Mouse (Mus musculus): ENCODE measurements at regions not wholly inside any gene's neighbourhood (a gene's known extent, or its start where the extent isn't known, plus 50 kb on each side); places are given as distances from the start of the nearest gene placed in this dataset.

DNA sequence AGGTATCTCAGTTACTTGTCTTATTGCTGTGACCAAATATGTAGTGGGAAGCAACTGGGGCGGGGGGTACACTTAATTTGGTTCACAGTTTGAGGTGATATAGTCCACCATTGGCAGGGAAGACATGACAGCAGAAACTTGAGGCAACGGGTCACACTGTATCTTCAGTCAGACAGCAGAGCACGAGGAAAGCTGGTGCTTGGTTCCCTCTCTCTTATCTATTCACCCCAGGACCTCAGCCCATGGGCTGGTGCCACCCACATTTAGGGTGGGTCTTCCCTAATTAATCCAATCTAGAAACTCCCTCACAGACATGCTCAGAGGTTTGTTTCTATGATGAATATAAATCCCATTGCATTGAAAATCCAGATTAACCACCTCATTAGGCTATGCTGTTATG is 56.5 kb downstream of the Otud1 start:
- Histone ChIP-seq H3K4me3 (ENCODE audit: insufficient read depth, low read length) (no peak overlapping the region), H3K4me1 (ENCODE audit: control insufficient read depth, insufficient read depth, low read length) (0 out of 2 replicates have a peak, but pooled peaks cover 2% of the 10 kb centered on the region), H3K27ac (ENCODE audit: insufficient read depth, low read depth, low read length) (no peak overlapping the region)
- no peak for TF ChIP-seq POLR2A (IDR thresholded peaks at IDR 0.05; ENCODE audit: borderline replicate concordance, low read depth, low read length)
- TF ChIP-seq CTCF (IDR thresholded peaks at IDR 0.05; ENCODE audit: low read depth, low read length): no peak

DNA sequence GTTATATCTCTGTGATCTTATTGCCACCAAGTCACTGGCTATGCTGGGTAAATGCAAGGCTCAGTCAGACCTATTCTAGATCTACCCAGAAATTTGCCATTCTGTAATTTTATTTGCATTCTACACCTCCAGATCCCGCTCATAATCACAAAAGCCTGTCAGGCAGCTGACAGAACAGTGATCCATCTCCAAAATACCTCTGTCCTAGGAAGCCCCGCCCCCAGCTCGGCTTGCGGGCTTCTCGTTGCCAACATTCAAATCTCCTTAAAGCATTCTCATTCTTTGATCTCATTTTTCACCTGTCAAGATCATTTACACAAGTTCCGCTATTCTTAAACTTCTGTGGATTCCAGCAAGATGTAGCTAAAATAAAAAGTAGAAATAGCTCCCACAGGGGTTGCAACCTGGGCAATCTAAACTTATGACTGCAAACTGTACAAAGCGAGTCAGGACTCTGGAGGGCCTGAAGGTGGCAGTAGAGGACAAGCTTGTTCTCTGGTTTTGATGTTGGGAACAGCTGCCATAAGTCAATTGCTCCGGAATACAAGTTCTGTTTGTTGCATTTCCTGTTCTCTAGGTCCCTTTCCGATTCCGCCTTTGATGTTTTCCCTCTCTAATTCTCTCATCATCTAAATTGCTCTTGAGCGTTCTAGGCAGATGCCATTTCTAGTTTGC is 58.1 kb downstream of the Otud1 start:
- Histone ChIP-seq H3K4me3 (ENCODE audit: insufficient read depth, low read length) (no peak overlapping the region), H3K27ac (ENCODE audit: insufficient read depth, low read depth, low read length) (no peak overlapping the region)
- TF ChIP-seq POLR2A (IDR thresholded peaks at IDR 0.05; ENCODE audit: borderline replicate concordance, low read depth, low read length) (no peak), CTCF (IDR thresholded peaks at IDR 0.05; ENCODE audit: low read depth, low read length) (peak; percentile 21; the same call in 1 of the 2 replicates)

DNA sequence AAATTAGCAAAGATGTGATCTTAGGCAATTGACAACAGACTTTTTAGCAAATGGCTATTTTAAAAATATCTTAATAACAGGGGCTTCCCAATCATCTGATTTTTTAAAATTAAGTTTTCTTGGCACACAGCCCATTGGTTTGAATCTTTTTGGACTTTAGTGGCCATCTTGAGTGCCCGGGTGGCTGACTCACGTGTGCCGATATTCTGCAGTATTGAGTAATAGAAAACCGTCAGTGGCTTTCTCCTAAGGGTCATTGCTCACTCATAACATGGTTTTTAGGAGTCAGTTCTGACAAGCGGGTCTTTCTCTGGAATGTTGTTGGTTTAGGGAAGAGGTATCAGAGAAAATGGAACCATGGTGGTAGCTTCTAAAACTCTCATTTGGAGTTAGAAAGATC is 58.8 kb downstream of the Otud1 start:
- no peak overlapping the region for H3K27ac ChIP-seq (ENCODE audit: insufficient read depth, low read depth, low read length)
- 0 out of 2 replicates have a peak, but pooled peaks cover 2% of the 10 kb centered on the region for H3K4me1 ChIP-seq (ENCODE audit: control insufficient read depth, insufficient read depth, low read length)
- H3K4me3 ChIP-seq (ENCODE audit: insufficient read depth, low read length): no peak overlapping the region
- TF ChIP-seq POLR2A (IDR thresholded peaks at IDR 0.05; ENCODE audit: borderline replicate concordance, low read depth, low read length): no peak
- no peak for TF ChIP-seq CTCF (IDR thresholded peaks at IDR 0.05; ENCODE audit: low read depth, low read length)

More for the DNA sequence above, 58.1 kb downstream of the Otud1 start:
- H3K4me1 ChIP-seq (ENCODE audit: control insufficient read depth, insufficient read depth, low read length): 0 out of 2 replicates have a peak, but pooled peaks cover 2% of the 10 kb centered on the region

DNA sequence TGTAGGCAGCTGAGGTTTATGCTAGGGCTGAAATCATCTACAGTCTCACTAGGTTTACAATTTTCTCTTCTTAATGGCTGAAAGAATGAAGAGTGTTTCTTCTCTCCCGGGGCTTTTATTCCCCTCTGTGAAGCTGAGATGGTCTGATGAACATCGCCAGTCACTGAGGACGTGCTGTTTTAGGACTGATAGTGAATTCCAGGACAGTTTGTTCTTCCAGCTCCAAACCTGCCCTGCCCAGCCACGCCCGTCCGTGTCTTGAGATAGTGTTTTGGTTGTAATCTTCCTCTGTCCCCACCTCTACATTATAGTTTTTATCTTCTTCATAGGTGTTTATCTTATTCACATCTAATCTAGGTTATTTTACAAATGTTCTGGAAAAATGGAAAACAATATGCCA is 68.5 kb downstream of the Otud1 start:
- no peak for TF ChIP-seq POLR2A (IDR thresholded peaks at IDR 0.05; ENCODE audit: borderline replicate concordance, low read depth, low read length)
- TF ChIP-seq CTCF (IDR thresholded peaks at IDR 0.05; ENCODE audit: low read depth, low read length): no peak
- Histone ChIP-seq H3K4me1 (ENCODE audit: control insufficient read depth, insufficient read depth, low read length) (0 out of 2 replicates have a peak, but pooled peaks cover 2% of the 10 kb centered on the region), H3K27ac (ENCODE audit: insufficient read depth, low read depth, low read length) (no peak overlapping the region), H3K4me3 (ENCODE audit: insufficient read depth, low read length) (no peak overlapping the region)

DNA sequence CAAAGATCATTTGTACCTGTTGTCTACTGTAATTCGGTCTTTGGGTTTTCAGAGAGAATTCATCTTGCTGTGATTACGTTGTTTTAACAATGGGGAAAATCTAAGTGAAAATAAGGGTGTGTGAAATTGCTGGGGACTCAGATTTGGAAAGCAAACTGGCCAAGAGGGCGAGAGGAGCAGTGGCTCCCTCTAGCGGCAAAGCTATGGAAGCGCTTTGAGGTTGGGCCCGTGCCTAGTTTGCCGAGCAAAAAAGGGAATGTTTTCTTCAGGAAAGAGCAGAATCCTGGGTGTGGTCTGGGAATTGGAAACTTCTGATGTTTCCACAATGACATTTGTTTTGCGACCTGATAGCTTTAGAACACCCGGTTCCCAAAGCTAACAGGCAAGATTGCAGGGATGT is 69.4 kb downstream of the Otud1 start:
- Histone ChIP-seq H3K27ac (ENCODE audit: insufficient read depth, low read depth, low read length) (no peak overlapping the region), H3K4me1 (ENCODE audit: control insufficient read depth, insufficient read depth, low read length) (0 out of 2 replicates have a peak, but pooled peaks cover 2% of the 10 kb centered on the region), H3K4me3 (ENCODE audit: insufficient read depth, low read length) (no peak overlapping the region)
- TF ChIP-seq CTCF (IDR thresholded peaks at IDR 0.05; ENCODE audit: low read depth, low read length) (peak; percentile 96), POLR2A (IDR thresholded peaks at IDR 0.05; ENCODE audit: borderline replicate concordance, low read depth, low read length) (no peak)

DNA sequence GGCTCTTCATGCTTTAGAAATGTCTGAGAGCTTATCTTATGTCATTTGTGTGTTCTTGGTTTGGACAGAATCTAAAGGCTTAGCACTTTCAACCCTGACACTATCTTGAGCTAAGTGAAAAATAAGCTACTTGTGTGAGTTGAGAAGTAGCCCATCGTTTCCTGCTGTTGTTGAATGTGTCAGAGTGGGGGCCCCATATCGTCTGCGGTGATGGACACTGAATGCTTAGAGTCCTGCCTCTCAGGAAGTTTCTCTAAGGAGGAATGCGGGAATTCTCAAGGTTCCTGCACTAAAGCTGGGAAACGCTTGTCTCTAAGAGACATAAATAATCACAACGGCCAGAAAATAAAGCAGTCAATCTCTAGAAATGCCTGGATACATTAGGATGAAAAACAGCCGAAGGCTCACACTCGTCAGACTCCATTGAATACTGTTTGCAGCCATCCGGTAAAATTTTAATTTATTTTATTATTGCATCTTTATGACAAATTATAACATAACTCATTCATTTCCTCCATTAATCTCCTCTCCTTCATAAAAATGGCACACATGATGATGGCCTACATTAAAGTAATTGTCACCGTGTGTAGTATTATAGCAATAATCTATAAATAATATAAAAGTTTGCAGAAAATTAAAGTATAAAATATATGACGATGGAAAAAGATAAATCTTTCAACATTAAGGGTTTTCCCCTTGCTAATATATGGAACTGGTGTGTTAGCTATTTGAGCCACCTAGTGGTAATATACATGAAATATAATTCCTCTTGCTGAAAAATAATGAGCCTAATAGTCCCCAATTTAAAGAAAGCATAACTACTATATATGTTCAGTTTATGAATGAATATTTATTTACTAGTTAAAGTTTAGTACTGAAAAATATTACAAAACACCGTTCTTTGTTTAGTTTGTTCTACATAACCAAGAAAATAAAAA is 75.6 kb downstream of the Otud1 start:
- TF ChIP-seq CTCF (IDR thresholded peaks at IDR 0.05; ENCODE audit: low read depth, low read length) (no peak), POLR2A (IDR thresholded peaks at IDR 0.05; ENCODE audit: borderline replicate concordance, low read depth, low read length) (no peak)

DNA sequence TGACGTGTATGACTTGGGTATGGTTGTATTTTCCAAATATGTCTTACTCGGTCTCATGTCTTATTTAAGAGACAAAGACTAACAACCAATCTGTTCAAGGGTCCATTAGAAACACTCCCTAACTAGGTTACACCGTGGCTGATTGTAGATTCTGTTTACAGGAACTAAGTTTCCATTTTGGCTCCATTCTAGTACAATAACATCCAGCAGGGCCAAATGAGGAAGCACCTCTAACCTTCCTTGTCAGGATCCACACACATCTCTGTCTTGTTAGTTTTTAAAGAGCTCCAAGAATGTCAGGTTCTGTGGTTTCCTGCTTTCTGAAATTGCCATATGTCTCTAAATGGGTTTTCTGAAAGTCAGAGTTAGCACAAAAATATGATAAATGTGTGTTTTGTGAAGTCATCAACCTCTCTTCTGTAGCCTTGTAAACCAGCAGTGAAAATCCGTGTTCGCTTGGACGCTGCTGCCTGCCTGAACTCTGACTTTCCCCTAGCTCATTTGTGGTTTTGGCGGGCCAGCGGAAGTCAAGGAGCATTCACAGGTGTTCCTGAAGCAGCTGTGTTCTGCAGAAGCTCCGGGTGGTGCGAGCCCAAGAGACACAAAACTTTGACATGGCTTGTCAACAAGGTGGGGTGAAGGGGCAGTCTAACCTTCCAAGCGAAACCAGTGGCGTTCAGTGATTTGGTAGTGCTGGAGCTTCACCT is 76.8 kb downstream of the Otud1 start:
- H3K4me1 ChIP-seq (ENCODE audit: control insufficient read depth, insufficient read depth, low read length): no peaks in the 10 kb centered on the region
- TF ChIP-seq CTCF (IDR thresholded peaks at IDR 0.05; ENCODE audit: low read depth, low read length) (no peak), POLR2A (IDR thresholded peaks at IDR 0.05; ENCODE audit: borderline replicate concordance, low read depth, low read length) (no peak)
- no peak overlapping the region for H3K4me3 ChIP-seq (ENCODE audit: insufficient read depth, low read length)
- no peak overlapping the region for H3K27ac ChIP-seq (ENCODE audit: insufficient read depth, low read depth, low read length)

More for the DNA sequence above, 75.6 kb downstream of the Otud1 start:
- Histone ChIP-seq H3K4me3 (ENCODE audit: insufficient read depth, low read length) (no peak overlapping the region), H3K27ac (ENCODE audit: insufficient read depth, low read depth, low read length) (no peak overlapping the region), H3K4me1 (ENCODE audit: control insufficient read depth, insufficient read depth, low read length) (0 out of 2 replicates have a peak, but pooled peaks cover 1% of the 10 kb centered on the region)

DNA sequence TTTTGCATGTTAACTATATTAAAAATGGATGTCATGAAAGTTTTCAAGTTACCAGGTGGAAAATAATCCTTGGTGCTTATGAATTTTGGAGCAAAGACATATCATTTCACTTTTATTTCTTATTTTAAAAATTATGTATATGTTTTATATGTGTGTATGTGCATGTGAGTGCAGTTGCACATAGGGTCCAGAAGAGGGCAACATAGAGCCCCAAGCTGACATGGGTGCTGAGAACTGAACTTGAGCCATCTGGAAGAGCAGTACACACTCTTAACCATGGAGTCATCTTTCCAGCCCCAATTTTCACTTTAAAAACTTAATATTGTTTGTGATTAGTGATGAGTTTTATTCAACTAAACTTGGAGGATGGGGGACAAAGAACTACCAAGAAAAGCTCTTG is 84.0 kb downstream of the Otud1 start:
- Histone ChIP-seq H3K4me3 (ENCODE audit: insufficient read depth, low read length) (no peak overlapping the region), H3K27ac (ENCODE audit: insufficient read depth, low read depth, low read length) (no peak overlapping the region), H3K4me1 (ENCODE audit: control insufficient read depth, insufficient read depth, low read length) (no peaks in the 10 kb centered on the region)
- TF ChIP-seq POLR2A (IDR thresholded peaks at IDR 0.05; ENCODE audit: borderline replicate concordance, low read depth, low read length) (no peak), CTCF (IDR thresholded peaks at IDR 0.05; ENCODE audit: low read depth, low read length) (no peak)

DNA sequence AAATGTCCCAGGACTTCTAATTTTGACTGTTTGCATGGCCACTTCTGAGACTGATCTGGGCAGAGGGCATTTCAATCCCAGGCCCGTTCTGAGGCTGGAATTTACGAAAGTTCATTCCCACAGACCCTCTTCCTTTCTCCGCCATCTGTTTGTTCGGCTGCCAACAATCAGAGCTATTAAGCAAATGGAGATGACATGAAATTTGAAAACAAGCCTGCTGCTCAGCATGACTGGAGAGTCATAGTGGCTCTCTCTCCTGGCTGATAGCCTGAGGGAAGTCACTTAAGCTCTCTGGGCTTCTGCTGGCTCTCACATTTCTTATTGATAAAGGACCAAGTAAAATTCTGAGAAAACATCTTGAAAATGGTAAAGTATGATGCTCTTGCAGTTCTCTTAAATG is 85.9 kb downstream of the Otud1 start:
- Histone ChIP-seq H3K4me3 (ENCODE audit: insufficient read depth, low read length) (no peak overlapping the region), H3K27ac (ENCODE audit: insufficient read depth, low read depth, low read length) (no peak overlapping the region), H3K4me1 (ENCODE audit: control insufficient read depth, insufficient read depth, low read length) (no peaks in the 10 kb centered on the region)
- no peak for TF ChIP-seq POLR2A (IDR thresholded peaks at IDR 0.05; ENCODE audit: borderline replicate concordance, low read depth, low read length)
- no peak for TF ChIP-seq CTCF (IDR thresholded peaks at IDR 0.05; ENCODE audit: low read depth, low read length)

All from bone marrow macrophage, adult 2 months (primary cell).